Mouse (Mus musculus): Measurements from ENCODE around the gene Nol9. TPM values are rescaled to one million over a fixed set of nuclear protein-coding genes. Genes with fewer than 3 reads are reported as not detected.

Gene Nol9
- polyA plus RNA-seq, 1 experiment from 2014 or later = 34.4 TPM

DNA sequence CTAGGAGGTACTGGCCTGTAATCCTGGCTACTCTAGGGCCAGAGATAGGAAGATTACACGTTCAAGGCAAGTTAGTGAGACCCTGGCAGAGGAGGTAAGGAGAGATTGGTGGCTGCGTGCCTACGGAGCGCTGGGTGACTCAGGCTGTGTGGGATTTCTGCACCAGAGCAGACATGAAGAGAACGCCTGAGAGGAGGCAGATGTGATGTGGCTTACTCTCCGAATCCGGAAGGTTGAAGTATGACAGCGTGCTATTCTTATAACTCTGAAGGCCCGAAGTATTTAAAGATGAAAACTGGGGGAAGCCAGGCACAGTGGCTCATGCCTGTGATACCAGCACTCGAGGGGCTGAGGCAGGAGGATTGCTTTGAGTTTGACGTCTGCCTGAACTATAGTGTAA, 61.4 kb downstream of the Nol9 start:
- Histone ChIP-seq H3K4me1 (peaks cover 28% of the 10 kb centered on the region), H3K4me2 (replicated peaks) (no peak overlapping the region), H3K9me3 (no peaks in the 10 kb centered on the region), H3K27me3 (no peaks in the 10 kb centered on the region), H3K27ac (no peak overlapping the region), H3K9ac (no peak overlapping the region), H3K36me3 (peaks cover 36% of the 10 kb centered on the region), H3K4me3 (no peak overlapping the region)
- ATAC-seq (ENCODE audit: low FRiP score, low read depth) = no peak
- 78% methylated on average over 11 of the region's 11 CpGs for WGBS

DNA sequence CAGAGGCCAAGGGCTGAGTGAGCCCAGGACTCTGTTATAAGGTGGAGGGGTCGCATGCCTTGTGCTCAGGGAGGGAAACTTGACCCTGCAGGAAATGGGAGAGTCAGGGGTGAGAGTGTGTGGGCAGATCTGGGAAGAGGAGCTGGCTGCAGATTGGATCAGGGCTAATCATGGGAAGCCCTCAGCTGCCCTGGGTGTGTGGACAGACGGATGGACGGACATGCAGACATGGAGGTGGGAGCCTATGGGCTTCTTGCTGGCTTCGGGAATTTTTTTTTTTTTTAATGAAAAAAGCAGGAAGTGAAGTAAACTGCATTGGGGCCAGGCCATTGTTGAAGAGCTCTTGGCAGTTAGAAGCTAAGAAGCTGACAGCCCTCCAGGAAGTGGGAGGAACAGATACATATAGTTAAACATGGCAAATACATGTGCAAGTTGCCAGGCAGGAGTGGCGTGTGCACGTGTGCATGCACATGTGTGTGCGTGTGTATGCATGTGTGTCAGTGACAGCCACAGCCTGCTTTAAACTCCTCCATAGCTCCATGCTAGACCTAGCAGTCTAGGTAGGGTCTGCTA, 62.0 kb downstream of the Nol9 start:
- H3K9me3 ChIP-seq = no peaks in the 10 kb centered on the region
- no peak overlapping the region for H3K4me3 ChIP-seq
- H3K27ac ChIP-seq = no peak overlapping the region
- H3K36me3 ChIP-seq = peaks cover 42% of the 10 kb centered on the region
- ATAC-seq (ENCODE audit: low FRiP score, low read depth) = no peak
- no peak overlapping the region for H3K4me2 ChIP-seq (replicated peaks)
- 66% methylated on average over 7 of the region's 7 CpGs for WGBS
- peaks cover 24% of the 10 kb centered on the region for H3K4me1 ChIP-seq
- no peak overlapping the region for H3K9ac ChIP-seq
- no peaks in the 10 kb centered on the region for H3K27me3 ChIP-seq

DNA sequence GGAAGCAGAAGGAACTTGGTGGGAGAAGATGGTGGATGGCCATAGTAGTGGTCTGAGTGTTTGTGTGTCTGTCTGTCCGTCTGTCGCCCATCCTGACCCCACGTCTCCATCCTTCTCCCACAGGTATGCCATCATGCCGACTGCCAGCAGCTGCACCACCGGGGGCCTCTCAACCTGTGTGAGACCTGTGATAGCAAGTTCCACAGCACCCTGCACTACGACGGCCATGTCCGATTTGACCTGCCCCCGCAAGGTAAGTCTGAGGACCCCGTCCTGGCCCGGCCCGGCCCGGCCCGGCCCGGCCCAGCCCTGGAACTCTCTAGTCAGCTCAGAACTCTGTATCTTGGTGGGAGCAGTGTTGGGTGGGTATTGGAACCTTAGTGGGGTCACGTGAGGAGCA, 62.8 kb downstream of the Nol9 start:
- Histone ChIP-seq H3K9ac (no peak overlapping the region), H3K27ac (no peak overlapping the region), H3K9me3 (no peaks in the 10 kb centered on the region), H3K4me2 (replicated peaks) (no peak overlapping the region), H3K36me3 (peaks cover 49% of the 10 kb centered on the region), H3K4me3 (no peak overlapping the region), H3K27me3 (no peaks in the 10 kb centered on the region), H3K4me1 (peaks cover 18% of the 10 kb centered on the region)
- 93% methylated on average over 16 of the region's 16 CpGs for WGBS
- no peak for ATAC-seq (ENCODE audit: low FRiP score, low read depth)

DNA sequence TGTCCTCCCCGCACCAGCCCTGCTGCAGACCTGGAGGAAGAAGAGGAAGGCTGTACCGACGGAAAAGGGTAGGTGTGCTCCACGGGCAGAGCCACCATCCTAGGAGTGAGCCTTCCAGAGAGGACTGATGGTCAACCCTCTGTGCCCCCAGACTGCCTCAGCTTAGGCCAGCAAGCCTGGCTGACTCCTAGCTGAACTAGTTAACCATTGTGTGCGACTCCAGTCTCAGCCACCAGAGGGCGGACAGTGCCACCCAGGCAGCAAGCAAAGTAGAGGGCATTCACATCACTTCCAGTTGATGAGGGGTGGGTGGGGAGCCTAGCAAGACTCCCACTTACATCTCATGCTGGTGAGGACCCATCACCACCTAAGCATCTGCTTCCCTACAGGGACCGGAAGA, 63.9 kb downstream of the Nol9 start:
- Histone ChIP-seq H3K27me3 (no peaks in the 10 kb centered on the region), H3K9ac (no peak overlapping the region), H3K9me3 (no peaks in the 10 kb centered on the region), H3K4me3 (no peak overlapping the region), H3K27ac (no peak overlapping the region), H3K4me1 (peaks cover 18% of the 10 kb centered on the region), H3K4me2 (replicated peaks) (no peak overlapping the region), H3K36me3 (peaks cover 55% of the 10 kb centered on the region)
- no peak for ATAC-seq (ENCODE audit: low FRiP score, low read depth)
- 37% methylated on average over 7 of the region's 7 CpGs for WGBS

DNA sequence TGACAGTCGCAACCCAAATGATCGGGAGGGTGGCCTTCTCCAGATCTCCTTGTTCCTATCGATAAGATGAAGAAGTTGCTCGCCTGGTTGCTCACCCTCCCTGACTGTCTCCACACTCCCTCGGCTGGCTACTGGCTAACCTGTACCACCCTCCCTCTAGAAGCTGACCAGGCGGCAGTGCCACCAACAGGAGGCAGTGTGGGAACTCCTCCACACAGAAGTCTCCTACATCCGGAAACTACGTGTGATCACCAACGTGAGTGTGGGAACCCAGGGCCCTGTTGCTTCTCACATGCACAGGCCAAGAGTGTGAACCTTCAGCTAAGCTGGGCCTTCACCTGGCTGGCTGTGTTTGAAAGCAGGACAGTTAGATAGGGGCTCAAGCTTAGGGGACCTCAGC, 67.6 kb downstream of the Nol9 start:
- no peaks in the 10 kb centered on the region for H3K9me3 ChIP-seq
- H3K27me3 ChIP-seq = peaks cover 6% of the 10 kb centered on the region; the same call in 1 of the 2 replicates
- H3K4me2 ChIP-seq (replicated peaks) = peak overlapping the region; percentile 73; the same call in 1 of the 2 replicates
- peaks cover 20% of the 10 kb centered on the region for H3K4me1 ChIP-seq
- H3K4me3 ChIP-seq = no peak overlapping the region
- 56% methylated on average over 9 of the region's 9 CpGs for WGBS
- no peak overlapping the region for H3K9ac ChIP-seq
- H3K27ac ChIP-seq = no peak overlapping the region
- peaks cover 87% of the 10 kb centered on the region for H3K36me3 ChIP-seq
- no peak for ATAC-seq (ENCODE audit: low FRiP score, low read depth)

DNA sequence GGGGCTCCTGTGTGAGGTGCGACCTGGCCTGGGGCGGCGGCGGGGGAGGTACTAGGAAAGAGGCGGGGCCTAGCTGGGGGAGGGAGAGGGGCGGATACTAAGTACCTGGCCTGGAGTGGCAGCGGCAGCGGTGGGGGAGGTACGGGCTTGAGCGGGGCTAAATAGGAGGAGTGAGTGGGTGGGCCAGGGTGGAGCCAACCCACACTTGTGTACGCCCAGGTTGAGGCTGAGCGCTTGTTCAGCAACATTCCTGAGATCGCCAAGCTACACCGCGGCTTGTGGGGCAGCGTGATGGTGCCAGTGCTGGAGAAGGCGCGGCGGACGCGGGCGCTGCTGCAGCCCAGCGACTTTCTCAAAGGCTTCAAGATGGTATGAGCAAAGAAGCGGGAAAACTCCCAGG, 68.4 kb downstream of the Nol9 start:
- ATAC-seq (ENCODE audit: low FRiP score, low read depth) = peak; percentile 81
- peak overlapping the region; percentile 50 for H3K9ac ChIP-seq
- 8% methylated on average over 24 of the region's 24 CpGs for WGBS
- peak overlapping the region; percentile 73 for H3K4me2 ChIP-seq (replicated peaks)
- peaks cover 20% of the 10 kb centered on the region for H3K4me1 ChIP-seq
- no peaks in the 10 kb centered on the region for H3K9me3 ChIP-seq
- peak overlapping the region; percentile 65; the same call in 1 of the 2 replicates for H3K27ac ChIP-seq
- peaks cover 87% of the 10 kb centered on the region for H3K36me3 ChIP-seq
- H3K4me3 ChIP-seq = peak overlapping the region; percentile 41
- H3K27me3 ChIP-seq = peaks cover 6% of the 10 kb centered on the region; the same call in 1 of the 2 replicates

DNA sequence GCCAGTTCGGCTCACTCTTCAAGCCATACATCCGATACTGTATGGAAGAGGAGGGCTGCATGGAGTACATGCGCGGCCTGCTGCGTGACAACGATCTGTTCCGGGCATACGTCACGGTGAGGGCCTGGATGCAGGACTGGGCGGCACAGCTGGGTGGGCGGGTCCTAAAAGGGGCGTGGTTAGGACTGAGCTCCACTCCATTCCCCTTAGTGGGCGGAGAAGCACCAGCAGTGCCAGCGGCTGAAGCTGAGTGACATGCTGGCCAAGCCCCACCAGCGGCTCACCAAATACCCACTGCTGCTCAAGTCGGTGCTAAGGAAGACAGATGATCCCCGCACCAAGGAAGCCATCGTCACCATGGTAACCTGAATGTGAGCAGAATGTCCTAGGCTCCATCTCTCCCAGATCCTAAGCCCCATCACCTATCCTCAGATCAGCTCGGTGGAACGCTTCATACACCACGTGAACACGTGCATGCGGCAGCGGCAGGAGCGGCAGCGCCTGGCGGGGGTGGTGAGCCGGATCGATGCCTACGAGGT, 68.9 kb downstream of the Nol9 start:
- peak overlapping the region; percentile 65; the same call in 1 of the 2 replicates for H3K27ac ChIP-seq
- no peaks in the 10 kb centered on the region for H3K9me3 ChIP-seq
- H3K27me3 ChIP-seq = peaks cover 6% of the 10 kb centered on the region; the same call in 1 of the 2 replicates
- WGBS = 8% methylated on average over 30 of the region's 30 CpGs
- peak overlapping the region; percentile 41 for H3K4me3 ChIP-seq
- peak; percentile 92 for ATAC-seq (ENCODE audit: low FRiP score, low read depth)
- peak overlapping the region; percentile 73 for H3K4me2 ChIP-seq (replicated peaks)
- peaks cover 20% of the 10 kb centered on the region for H3K4me1 ChIP-seq
- peaks cover 87% of the 10 kb centered on the region for H3K36me3 ChIP-seq
- peak overlapping the region; percentile 50 for H3K9ac ChIP-seq

DNA sequence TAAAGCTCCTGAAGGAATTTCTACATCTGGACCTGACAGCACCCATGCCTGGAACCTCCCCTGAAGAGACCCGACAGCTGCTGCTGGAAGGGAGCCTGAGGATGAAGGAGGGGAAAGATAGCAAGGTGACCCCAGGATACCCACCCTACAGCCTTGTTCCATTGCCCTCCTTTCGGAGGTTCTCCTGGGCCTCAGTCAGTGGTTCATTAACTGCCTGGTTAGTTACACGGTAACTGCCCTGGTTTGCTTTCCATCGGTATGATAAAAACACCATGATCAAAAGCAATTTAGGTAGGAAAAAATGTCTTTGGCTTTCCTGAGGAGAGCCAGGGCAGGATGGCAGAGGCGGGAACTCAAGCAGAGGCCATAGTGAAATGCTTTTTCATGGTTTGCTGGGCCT, 69.6 kb downstream of the Nol9 start:
- Histone ChIP-seq H3K9me3 (no peaks in the 10 kb centered on the region), H3K27me3 (peaks cover 10% of the 10 kb centered on the region), H3K27ac (no peak overlapping the region), H3K4me3 (no peak overlapping the region), H3K4me2 (replicated peaks) (peak overlapping the region; percentile 73), H3K36me3 (peaks cover 87% of the 10 kb centered on the region), H3K4me1 (peaks cover 20% of the 10 kb centered on the region), H3K9ac (no peak overlapping the region)
- WGBS = 85% methylated on average over 5 of the region's 5 CpGs
- no peak for ATAC-seq (ENCODE audit: low FRiP score, low read depth)

DNA sequence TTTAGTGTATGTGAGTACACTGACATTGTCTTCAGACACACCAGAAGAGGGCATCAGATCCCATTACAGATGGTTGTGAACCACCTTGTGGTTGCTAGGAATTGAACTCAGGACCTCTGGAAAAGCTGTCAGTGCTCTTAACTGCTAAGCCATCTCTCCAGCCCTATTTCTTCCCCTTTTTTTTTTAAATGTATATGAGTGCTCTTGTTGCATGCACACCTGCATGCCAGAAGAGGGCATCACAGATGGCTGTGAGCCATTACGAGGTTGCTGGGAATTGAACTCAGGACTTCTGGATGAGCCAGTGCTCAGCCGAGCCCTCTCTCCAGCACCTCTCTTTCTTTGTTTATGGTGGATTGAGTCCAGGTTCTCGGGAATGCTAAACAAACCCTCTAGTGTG, 70.4 kb downstream of the Nol9 start:
- WGBS = 77% methylated on average over 3 of the region's 3 CpGs
- no peaks in the 10 kb centered on the region for H3K9me3 ChIP-seq
- H3K4me3 ChIP-seq = no peak overlapping the region
- H3K9ac ChIP-seq = no peak overlapping the region
- H3K27ac ChIP-seq = no peak overlapping the region
- H3K4me1 ChIP-seq = peaks cover 20% of the 10 kb centered on the region
- H3K36me3 ChIP-seq = peaks cover 87% of the 10 kb centered on the region
- no peak overlapping the region for H3K4me2 ChIP-seq (replicated peaks)
- H3K27me3 ChIP-seq = peaks cover 18% of the 10 kb centered on the region
- no peak for ATAC-seq (ENCODE audit: low FRiP score, low read depth)

DNA sequence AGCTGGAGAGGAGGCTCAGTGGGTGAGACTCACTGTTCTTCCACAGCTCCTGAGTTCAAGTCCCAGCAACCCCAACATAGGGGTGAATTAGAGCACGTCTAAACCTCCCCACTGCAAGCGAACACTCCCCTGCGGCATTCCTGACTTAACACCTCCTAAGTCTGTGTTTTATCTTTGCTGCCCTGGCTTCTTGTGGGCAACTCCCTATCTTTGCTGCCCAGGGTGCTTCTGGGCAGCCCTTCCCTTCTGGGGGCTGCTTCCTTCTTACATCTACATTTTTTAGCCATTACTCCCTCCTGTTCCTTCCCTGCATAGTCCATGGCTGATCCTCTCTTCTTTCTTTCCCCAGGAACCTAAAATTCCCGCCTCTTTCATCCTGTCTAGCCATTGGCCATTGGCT, 71.6 kb downstream of the Nol9 start:
- no peak for ATAC-seq (ENCODE audit: low FRiP score, low read depth)
- peaks cover 30% of the 10 kb centered on the region for H3K27me3 ChIP-seq
- H3K4me1 ChIP-seq = peaks cover 25% of the 10 kb centered on the region
- H3K4me2 ChIP-seq (replicated peaks) = no peak overlapping the region
- no peak overlapping the region for H3K9ac ChIP-seq
- no peak overlapping the region for H3K27ac ChIP-seq
- peaks cover 85% of the 10 kb centered on the region for H3K36me3 ChIP-seq
- H3K4me3 ChIP-seq = no peak overlapping the region
- no peaks in the 10 kb centered on the region for H3K9me3 ChIP-seq
- 81% methylated on average over 4 of the region's 4 CpGs for WGBS

Other genes with a start within 250 kb of the Nol9 start
- gene Camta1, start 177.4 kb upstream of the Nol9 start, polyA plus RNA-seq (2015; fragmentation: Nextera tagmentation; extraction: Ambion mirVana) = 93.5 and 112 TPM in 2 replicates
- 73.7 and 76.4 TPM in 2 replicates for gene Dnajc11, start 105.6 kb upstream of the Nol9 start, polyA plus RNA-seq (2015; fragmentation: Nextera tagmentation; extraction: Ambion mirVana)
- gene Thap3, start 50.3 kb upstream of the Nol9 start, polyA plus RNA-seq (2015; fragmentation: Nextera tagmentation; extraction: Ambion mirVana) = 51.0 and 56.4 TPM in 2 replicates
- 39.2 and 40.8 TPM in 2 replicates for gene Phf13, start 43.1 kb upstream of the Nol9 start, polyA plus RNA-seq (2015; fragmentation: Nextera tagmentation; extraction: Ambion mirVana)
- gene Klhl21, start 30.5 kb upstream of the Nol9 start, polyA plus RNA-seq (2015; fragmentation: Nextera tagmentation; extraction: Ambion mirVana) = 14.3 and 14.7 TPM in 2 replicates
- gene Zbtb48, start 11.7 kb upstream of the Nol9 start, polyA plus RNA-seq (2015; fragmentation: Nextera tagmentation; extraction: Ambion mirVana) = 20.7 and 21.4 TPM in 2 replicates
- gene Tas1r1, start 753 bp upstream of the Nol9 start, polyA plus RNA-seq (2015; fragmentation: Nextera tagmentation; extraction: Ambion mirVana) = 1.3 TPM in 2 replicates
- 17.3 TPM in 2 replicates for gene Plekhg5, start 33.2 kb downstream of the Nol9 start, polyA plus RNA-seq (2015; fragmentation: Nextera tagmentation; extraction: Ambion mirVana)
- gene Tnfrsf25, start 76.6 kb downstream of the Nol9 start, polyA plus RNA-seq (2015; fragmentation: Nextera tagmentation; extraction: Ambion mirVana) = 0.86 and 1.9 TPM in 2 replicates
- 0.88 and 1.5 TPM in 2 replicates for gene Espn, start 113.0 kb downstream of the Nol9 start, polyA plus RNA-seq (2015; fragmentation: Nextera tagmentation; extraction: Ambion mirVana)
- not detected in 2 replicates for gene Hes2, start 119.5 kb downstream of the Nol9 start, polyA plus RNA-seq (2015; fragmentation: Nextera tagmentation; extraction: Ambion mirVana)
- 49.0 and 53.2 TPM in 2 replicates for gene Acot7, start 138.8 kb downstream of the Nol9 start, polyA plus RNA-seq (2015; fragmentation: Nextera tagmentation; extraction: Ambion mirVana)
- gene Gpr153, start 234.9 kb downstream of the Nol9 start, polyA plus RNA-seq (2015; fragmentation: Nextera tagmentation; extraction: Ambion mirVana) = 9.8 and 10.6 TPM in 2 replicates